Mouse (Mus musculus): ENCODE data around the gene Stard13.

DNA sequence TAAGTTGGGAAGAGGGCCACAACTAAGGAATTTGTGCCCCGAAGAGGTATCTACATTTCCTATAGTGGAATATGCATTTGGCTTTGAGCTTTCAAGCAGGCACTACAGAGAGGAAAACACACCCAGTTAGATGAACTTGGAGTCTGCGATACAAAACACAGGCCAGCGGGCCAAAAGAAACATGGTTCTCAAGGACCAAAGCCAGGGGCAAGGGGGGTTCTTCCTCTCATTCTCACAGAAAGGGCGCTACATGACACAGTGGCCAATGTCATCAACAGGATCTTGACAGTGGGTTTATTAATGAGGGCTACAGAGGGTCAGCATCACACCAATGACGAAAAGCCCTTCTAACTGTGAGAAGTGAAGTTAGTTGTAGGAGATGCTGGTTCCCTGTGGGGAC is 175.9 kb downstream of the Stard13 start:
- no peak for TF ChIP-seq CTCF (IDR thresholded peaks at IDR 0.05; ENCODE audit: low read depth, low read length)
- TF ChIP-seq POLR2A (IDR thresholded peaks at IDR 0.05; ENCODE audit: borderline replicate concordance, low read depth, low read length) = no peak
